Mouse (Mus musculus): Measurements from ENCODE around the gene Pnisr. TPM values are rescaled to one million over a fixed set of nuclear protein-coding genes. Genes with fewer than 3 reads are reported as not detected.

The Pnisr gene
- total and polyA plus RNA-seq, 3 experiments, result 31.7 to 99.0 TPM; not detected in 1

DNA sequence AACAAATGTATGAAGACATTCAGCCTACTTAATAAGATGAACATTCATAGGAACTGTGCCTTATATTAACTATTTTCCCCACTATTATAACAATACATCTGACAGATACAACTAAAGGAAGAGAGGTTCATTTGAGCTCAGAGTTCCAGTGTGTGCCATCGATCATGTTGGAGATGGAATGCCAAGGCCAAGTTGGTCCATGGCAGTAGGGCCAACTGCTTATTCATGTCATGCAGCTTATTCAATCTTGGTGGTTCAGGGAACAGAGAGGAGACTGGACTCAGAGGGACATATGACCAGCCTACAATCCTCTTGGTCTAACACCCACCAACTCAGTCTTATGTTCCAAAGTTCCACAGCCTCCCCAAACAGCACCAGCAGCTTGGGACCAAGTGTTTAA lies 46.4 kb upstream of the Pnisr start:
- Histone ChIP-seq H3K9me3 (replicated peaks; ENCODE audit: insufficient read depth, low read length) (no peaks in the 10 kb centered on the region), H3K4me1 (ENCODE audit: control insufficient read depth in 1 of 2, insufficient read depth in 2 of 2, low read length in 2 of 2) (no peaks in the 10 kb centered on the region), H3K9ac (ENCODE audit: control insufficient read depth, low read depth, low read length, poor library complexity, severe bottlenecking) (no peak overlapping the region), H3K27me3 (ENCODE audit: control insufficient read depth in 1 of 2, insufficient read depth in 2 of 2, low read length in 2 of 2) (no peaks in the 10 kb centered on the region), H3K36me3 (ENCODE audit: control insufficient read depth in 1 of 2, insufficient read depth in 2 of 2, low read length in 2 of 2) (peaks cover 6 to 19% of the 10 kb centered on the region in 2 experiments), H3K79me2 (ENCODE audit: control insufficient read depth, insufficient read depth, low read length, poor library complexity) (no peaks in the 10 kb centered on the region), H3K27ac (ENCODE audit: control insufficient read depth, low read depth, low read length) (no peak overlapping the region), H3K4me3 (ENCODE audit: control insufficient read depth in 1 of 2, insufficient read depth in 1 of 2, low read depth in 2 of 2, low read length in 2 of 2) (no peak overlapping the region)
- DNase-seq (ENCODE audit: low read depth, low spot score), result no peak
- no peak for TF ChIP-seq TBP (IDR thresholded peaks at IDR 0.05; ENCODE audit: low read depth, low read length)
- TF ChIP-seq POLR2A (IDR thresholded peaks at IDR 0.05; ENCODE audit: control insufficient read depth in 1 of 2, insufficient read depth in 1 of 2, low read depth in 1 of 2, low read length in 2 of 2, poor library complexity in 1 of 2), result no peak
- no peak for TF ChIP-seq TCF12 (IDR thresholded peaks at IDR 0.05; ENCODE audit: low read depth, low read length)
- no peak for TF ChIP-seq NELFE (IDR thresholded peaks at IDR 0.05; ENCODE audit: low read depth, low read length)
- no peak for TF ChIP-seq USF2 (IDR thresholded peaks at IDR 0.05; ENCODE audit: borderline replicate concordance in 1 of 2, insufficient read depth in 1 of 2, low read depth in 1 of 2, low read length in 2 of 2)
- no peak for TF ChIP-seq CHD1 (IDR thresholded peaks at IDR 0.05; ENCODE audit: low read depth, low read length)
- TF ChIP-seq POLR2AphosphoS2 (IDR thresholded peaks at IDR 0.05; ENCODE audit: low read length), result no peak
- TF ChIP-seq MAZ (IDR thresholded peaks at IDR 0.05; ENCODE audit: low read depth, low read length), result no peak
- TF ChIP-seq UBTF (IDR thresholded peaks at IDR 0.05; ENCODE audit: borderline replicate concordance, insufficient read depth, low read depth, low read length), result no peak
- no peak for TF ChIP-seq ETS1 (IDR thresholded peaks at IDR 0.05; ENCODE audit: low read depth, low read length)
- TF ChIP-seq MYC (IDR thresholded peaks at IDR 0.05; ENCODE audit: low read depth, low read length), result no peak
- no peak for TF ChIP-seq MAFK (IDR thresholded peaks at IDR 0.05; ENCODE audit: borderline replicate concordance, low read depth, low read length)
- no peak for TF ChIP-seq MEF2A (IDR thresholded peaks at IDR 0.05; ENCODE audit: extremely low read depth, insufficient replicate concordance, low read depth, low read length, poor library complexity, severe bottlenecking)

DNA sequence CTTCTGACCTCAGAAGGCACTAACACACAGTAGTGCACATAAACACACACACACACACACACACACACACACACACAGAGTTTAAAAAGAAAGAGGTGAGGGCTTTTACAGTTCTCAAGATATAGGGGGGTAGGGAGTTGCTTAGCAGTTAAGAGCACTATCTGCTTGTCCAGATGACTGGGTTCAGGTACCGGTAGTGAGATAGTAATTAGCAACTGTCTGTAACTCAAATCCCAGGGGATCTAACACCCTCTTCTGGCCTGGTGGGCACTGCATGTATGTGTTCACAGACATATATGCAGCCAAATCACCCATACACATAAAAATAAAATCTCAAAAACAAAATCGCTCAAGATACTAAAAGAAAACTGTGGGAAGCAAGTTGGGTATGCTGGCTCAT lies 45.8 kb upstream of the Pnisr start:
- Histone ChIP-seq H3K9me3 (replicated peaks; ENCODE audit: insufficient read depth, low read length) (no peaks in the 10 kb centered on the region), H3K4me1 (ENCODE audit: control insufficient read depth in 1 of 2, insufficient read depth in 2 of 2, low read length in 2 of 2) (no peaks in the 10 kb centered on the region), H3K79me2 (ENCODE audit: control insufficient read depth, insufficient read depth, low read length, poor library complexity) (no peaks in the 10 kb centered on the region), H3K27ac (ENCODE audit: control insufficient read depth, low read depth, low read length) (no peak overlapping the region), H3K9ac (ENCODE audit: control insufficient read depth, low read depth, low read length, poor library complexity, severe bottlenecking) (no peak overlapping the region), H3K4me3 (ENCODE audit: control insufficient read depth in 1 of 2, insufficient read depth in 1 of 2, low read depth in 2 of 2, low read length in 2 of 2) (no peak overlapping the region), H3K27me3 (ENCODE audit: control insufficient read depth in 1 of 2, insufficient read depth in 2 of 2, low read length in 2 of 2) (no peaks in the 10 kb centered on the region), H3K36me3 (ENCODE audit: control insufficient read depth in 1 of 2, insufficient read depth in 2 of 2, low read length in 2 of 2) (peaks cover 6 to 19% of the 10 kb centered on the region in 2 experiments)
- TF ChIP-seq JUND (IDR thresholded peaks at IDR 0.05; ENCODE audit: low read depth, low read length), result no peak
- peak in 1 of 2 experiments; percentile 20; a peak in 1 of 4 replicates for TF ChIP-seq EP300 (IDR thresholded peaks at IDR 0.05; ENCODE audit: low read depth in 1 of 2, low read length in 2 of 2)
- peak; percentile 13 for DNase-seq (ENCODE audit: low read depth, low spot score)

Measured in MEL (cell line).